31 mouse cellular contexts compared by ENCODE assay signal in genomic region chr2:162329430-162329829, GRCm38 (mm10).
"Had no signal": no experiment of that assay in that cellular context is flagged by ENCODE, and none has a peak within 500 bp of the region (broad histone marks: within the 10 kb centered on the region; RNA-seq: fewer than 3 reads in every experiment).

No protein-coding gene starts in this region.

- H3K4me2 ChIP-seq: limb, embryonic 12.5 days; limb, embryonic 13.5 days; limb, embryonic 15.5 days; liver, embryonic 11.5 days; liver, embryonic 12.5 days; liver, embryonic 13.5 days; liver, embryonic 15.5 days; lung, embryonic 14.5 days; lung, embryonic 15.5 days; midbrain, embryonic 12.5 days; midbrain, embryonic 15.5 days; neural tube, embryonic 12.5 days; neural tube, embryonic 13.5 days had no signal

- H3K36me3 ChIP-seq: limb, embryonic 10.5 days; limb, embryonic 12.5 days; limb, embryonic 13.5 days; limb, embryonic 15.5 days; liver, embryonic 12.5 days; liver, embryonic 13.5 days; liver, embryonic 15.5 days; lung, embryonic 15.5 days; midbrain, embryonic 10.5 days; midbrain, embryonic 12.5 days; midbrain, embryonic 15.5 days; neural tube, embryonic 12.5 days; neural tube, embryonic 13.5 days had no signal

- H3K4me1 ChIP-seq: limb, embryonic 15.5 days; liver, embryonic 12.5 days; liver, embryonic 13.5 days; liver, embryonic 15.5 days; lung, embryonic 15.5 days had no signal

- H3K4me3 ChIP-seq: left cerebral cortex, adult 2 months; limb, embryonic 10.5 days; limb, embryonic 12.5 days; limb, embryonic 13.5 days; limb, embryonic 15.5 days; liver, embryonic 12.5 days; liver, embryonic 13.5 days; liver, embryonic 15.5 days; lung, embryonic 15.5 days; midbrain, embryonic 10.5 days; midbrain, embryonic 12.5 days; midbrain, embryonic 15.5 days; myocyte; neural tube, embryonic 12.5 days; neural tube, embryonic 13.5 days had no signal

- H3K9ac ChIP-seq: limb, embryonic 12.5 days; limb, embryonic 13.5 days; limb, embryonic 15.5 days; liver, embryonic 12.5 days; liver, embryonic 13.5 days; liver, embryonic 14.5 days; liver, embryonic 15.5 days; liver, postnatal 0 days; lung, embryonic 14.5 days; lung, embryonic 15.5 days; midbrain, embryonic 12.5 days; midbrain, embryonic 15.5 days; neural tube, embryonic 12.5 days; neural tube, embryonic 13.5 days had no signal

- H3K27ac ChIP-seq: left cerebral cortex, adult 2 months; limb, embryonic 10.5 days; limb, embryonic 12.5 days; limb, embryonic 13.5 days; limb, embryonic 15.5 days; liver, embryonic 12.5 days; liver, embryonic 13.5 days; liver, embryonic 14.5 days; liver, embryonic 15.5 days; lung, embryonic 15.5 days; macrophage; midbrain, embryonic 10.5 days; midbrain, embryonic 12.5 days; midbrain, embryonic 15.5 days; neural tube, embryonic 12.5 days; neural tube, embryonic 13.5 days had no signal

- H3K9me3 ChIP-seq: limb, embryonic 10.5 days; limb, embryonic 12.5 days; limb, embryonic 13.5 days; limb, embryonic 15.5 days; liver, embryonic 12.5 days; liver, embryonic 15.5 days; lung, embryonic 15.5 days; midbrain, embryonic 10.5 days; midbrain, embryonic 12.5 days; midbrain, embryonic 15.5 days; neural tube, embryonic 12.5 days; neural tube, embryonic 13.5 days had no signal

- DNase-seq: left cerebral cortex, postnatal 4 days; liver; liver, embryonic 13.5 days; liver, postnatal 0 days; lung, adult 18-20 months; lung, adult 2 months; lung, embryonic 14.5 days; lung, postnatal 10 days; lung, postnatal 14 days; lung, postnatal 36 days; lung, postnatal 4 days; midbrain, embryonic 14.5 days had no signal

- H3K27me3 ChIP-seq: limb, embryonic 12.5 days; limb, embryonic 13.5 days; limb, embryonic 15.5 days; liver, embryonic 12.5 days; liver, embryonic 13.5 days; liver, embryonic 15.5 days; lung, embryonic 15.5 days; midbrain, embryonic 12.5 days; midbrain, embryonic 15.5 days; neural tube, embryonic 12.5 days; neural tube, embryonic 13.5 days had no signal

- ATAC-seq: liver, embryonic 12.5 days; liver, postnatal 0 days; lung, postnatal 0 days; midbrain, embryonic 15.5 days; midbrain, embryonic 16.5 days had no signal
